Mouse (Mus musculus): Measurements from ENCODE around the gene Epha3. TPM values are rescaled to one million over a fixed set of nuclear protein-coding genes. Genes with fewer than 3 reads are reported as not detected.

Epha3 gene
- polyA plus RNA-seq (2015; fragmentation: Nextera tagmentation; extraction: Ambion mirVana), result 10.5 and 10.9 TPM in 2 replicates

GRCm38 (mm10) chr16:63863913-63864330, at the start of gene Epha3:
Epha3 (minus strand) TSS chr16:63864175.
- Histone ChIP-seq H3K4me3 (peak within 1 kb of the TSS; percentile 73), H3K27me3 (replicated peaks) (no peaks in the 10 kb centered on the region), H3K9ac (peak within 1 kb of the TSS; percentile 79), H3K4me1 (peaks cover 8% of the 10 kb centered on the region), H3K9me3 (no peaks in the 10 kb centered on the region), H3K4me2 (peak within 1 kb of the TSS; percentile 90), H3K36me3 (no peaks in the 10 kb centered on the region), H3K27ac (replicated peaks) (peak within 1 kb of the TSS; percentile 39; the same call in 1 of the 2 replicates)
- WGBS, result under 1% methylated on average over 28 of the region's 28 CpGs
- peak; percentile 51; the same call in 1 of the 2 replicates for ATAC-seq (ENCODE audit: extremely low read depth, insufficient number of reproducible peaks, low FRiP score, low TSS enrichment)

GRCm38 (mm10) chr16:63903425-63903824, 39.5 kb upstream of the Epha3 start:
- no peak for ATAC-seq (ENCODE audit: extremely low read depth, insufficient number of reproducible peaks, low FRiP score, low TSS enrichment)
- H3K36me3 ChIP-seq, result no peaks in the 10 kb centered on the region
- no peaks in the 10 kb centered on the region for H3K27me3 ChIP-seq (replicated peaks)
- WGBS, result 17% methylated on average over 13 of the region's 13 CpGs
- peak overlapping the region; percentile 32 for H3K4me3 ChIP-seq
- H3K27ac ChIP-seq (replicated peaks), result no peak overlapping the region
- H3K9ac ChIP-seq, result peak overlapping the region; percentile 20
- peaks cover 4% of the 10 kb centered on the region; the same call in 1 of the 2 replicates for H3K4me1 ChIP-seq
- peak overlapping the region; percentile 62 for H3K4me2 ChIP-seq
- no peaks in the 10 kb centered on the region for H3K9me3 ChIP-seq

DNA sequence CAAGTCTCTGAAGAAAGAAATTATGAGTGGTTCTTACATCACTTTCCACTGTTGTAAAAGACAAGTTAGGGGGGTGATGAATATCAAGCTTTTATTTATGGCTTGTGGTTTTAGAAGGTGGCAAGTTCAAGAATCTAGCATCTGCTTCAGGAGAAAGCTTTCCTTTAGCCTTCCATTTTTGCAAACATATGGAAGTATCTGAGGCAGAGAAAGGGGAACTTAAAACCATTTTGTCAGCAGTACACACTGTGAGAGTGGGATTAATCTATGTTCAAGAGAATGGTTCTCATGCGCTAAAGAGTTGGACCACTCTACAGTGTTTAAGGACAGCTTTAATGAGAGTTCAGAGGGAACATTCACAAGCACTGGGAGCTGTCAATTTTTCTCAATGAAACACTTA, 17.2 kb upstream of the Epha3 start:
- no peaks in the 10 kb centered on the region for H3K36me3 ChIP-seq
- H3K9ac ChIP-seq, result no peak overlapping the region
- H3K27me3 ChIP-seq (replicated peaks), result no peaks in the 10 kb centered on the region
- H3K4me3 ChIP-seq, result no peak overlapping the region
- no peak overlapping the region for H3K4me2 ChIP-seq
- ATAC-seq (ENCODE audit: extremely low read depth, insufficient number of reproducible peaks, low FRiP score, low TSS enrichment), result no peak
- 92% methylated on average over 1 of the region's 1 CpGs for WGBS
- no peak overlapping the region for H3K27ac ChIP-seq (replicated peaks)
- no peaks in the 10 kb centered on the region for H3K9me3 ChIP-seq
- no peaks in the 10 kb centered on the region for H3K4me1 ChIP-seq

DNA sequence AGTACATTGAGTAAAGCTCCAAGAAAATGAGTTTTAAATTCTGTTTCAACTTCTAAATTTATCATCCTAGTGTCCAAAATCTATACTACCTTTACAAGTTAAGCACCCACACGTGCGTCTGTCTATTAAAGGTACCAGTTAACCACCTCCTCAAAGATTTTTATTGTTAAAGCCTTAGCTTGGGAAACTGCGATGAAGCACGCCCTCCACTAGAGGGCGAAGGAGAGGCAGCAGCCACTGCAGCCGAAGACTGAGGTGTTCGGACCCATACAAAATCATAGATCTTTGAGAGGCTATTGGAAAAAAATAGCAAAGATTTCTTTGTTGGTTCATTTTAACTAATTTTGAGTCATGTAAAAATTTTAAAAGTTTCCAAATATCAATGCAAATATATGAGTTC, 8.3 kb upstream of the Epha3 start:
- no peak for ATAC-seq (ENCODE audit: extremely low read depth, insufficient number of reproducible peaks, low FRiP score, low TSS enrichment)
- H3K27me3 ChIP-seq (replicated peaks), result no peaks in the 10 kb centered on the region
- H3K4me1 ChIP-seq, result peaks cover 8% of the 10 kb centered on the region
- no peak overlapping the region for H3K4me2 ChIP-seq
- no peak overlapping the region for H3K4me3 ChIP-seq
- no peaks in the 10 kb centered on the region for H3K9me3 ChIP-seq
- WGBS, result 9% methylated on average over 7 of the region's 7 CpGs
- H3K9ac ChIP-seq, result no peak overlapping the region
- no peak overlapping the region for H3K27ac ChIP-seq (replicated peaks)
- H3K36me3 ChIP-seq, result no peaks in the 10 kb centered on the region

DNA sequence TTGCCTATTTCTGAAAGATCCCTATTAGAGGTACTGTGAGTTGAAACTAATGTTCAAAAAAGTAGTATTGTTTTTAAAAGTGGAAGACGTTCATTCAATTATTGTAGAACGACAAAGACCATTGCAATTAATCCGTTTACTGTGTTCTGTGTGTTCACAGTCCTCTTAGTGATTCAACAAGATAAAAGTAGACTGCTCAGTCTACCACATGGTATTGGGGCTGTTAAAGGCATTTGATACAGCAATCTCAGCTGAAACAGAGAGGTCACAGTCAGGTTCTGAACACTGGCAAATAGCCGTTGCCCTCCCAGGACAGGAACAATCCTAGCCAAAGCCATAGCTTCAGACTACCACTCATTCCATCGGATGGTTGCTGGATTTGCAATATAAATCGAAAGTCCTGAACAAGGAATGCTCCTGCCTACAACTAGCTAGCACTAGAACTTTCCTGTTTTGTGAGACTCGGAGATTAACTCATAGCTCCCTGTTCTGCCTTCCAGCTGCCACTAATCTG, 545 bp upstream of the Epha3 start:
- Histone ChIP-seq H3K9ac (peak overlapping the region; percentile 79), H3K27me3 (replicated peaks) (no peaks in the 10 kb centered on the region), H3K4me3 (peak overlapping the region; percentile 73), H3K36me3 (no peaks in the 10 kb centered on the region), H3K27ac (replicated peaks) (no peak overlapping the region), H3K4me2 (peak overlapping the region; percentile 90), H3K4me1 (peaks cover 8% of the 10 kb centered on the region), H3K9me3 (no peaks in the 10 kb centered on the region)
- WGBS, result 30% methylated on average over 7 of the region's 7 CpGs
- no peak for ATAC-seq (ENCODE audit: extremely low read depth, insufficient number of reproducible peaks, low FRiP score, low TSS enrichment)

- no peaks in the 10 kb centered on the region for H3K9me3 ChIP-seq
- peaks cover 6% of the 10 kb centered on the region for H3K4me1 ChIP-seq
- H3K9ac ChIP-seq, result peak overlapping the region; percentile 74
- no peak for ATAC-seq (ENCODE audit: extremely low read depth, insufficient number of reproducible peaks, low FRiP score, low TSS enrichment)
- no peaks in the 10 kb centered on the region for H3K36me3 ChIP-seq
- H3K27ac ChIP-seq (replicated peaks), result 0 out of 2 replicates have a peak overlapping the region, but pooled peaks have one; percentile 28
- 4% methylated on average over 12 of the region's 12 CpGs for WGBS
- peak overlapping the region; percentile 73 for H3K4me3 ChIP-seq
- H3K4me2 ChIP-seq, result peak overlapping the region; percentile 90
- H3K27me3 ChIP-seq (replicated peaks), result no peaks in the 10 kb centered on the region
These were observed 794 bp downstream of the Epha3 start for GRCm38 (mm10) chr16:63863181-63863580.

- Histone ChIP-seq H3K9ac (peak overlapping the region; percentile 84), H3K27ac (replicated peaks) (peak overlapping the region; percentile 89), H3K36me3 (no peaks in the 10 kb centered on the region), H3K4me3 (peak overlapping the region; percentile 72), H3K27me3 (replicated peaks) (no peaks in the 10 kb centered on the region), H3K4me2 (peak overlapping the region; percentile 75), H3K4me1 (0 out of 2 replicates have a peak, but pooled peaks cover 7% of the 10 kb centered on the region), H3K9me3 (no peaks in the 10 kb centered on the region)
- ATAC-seq (ENCODE audit: extremely low read depth, insufficient number of reproducible peaks, low FRiP score, low TSS enrichment), result no peak
- 2% methylated on average over 11 of the region's 11 CpGs for WGBS
These were observed 6.4 kb downstream of the Epha3 start for GRCm38 (mm10) chr16:63857561-63857960.

DNA sequence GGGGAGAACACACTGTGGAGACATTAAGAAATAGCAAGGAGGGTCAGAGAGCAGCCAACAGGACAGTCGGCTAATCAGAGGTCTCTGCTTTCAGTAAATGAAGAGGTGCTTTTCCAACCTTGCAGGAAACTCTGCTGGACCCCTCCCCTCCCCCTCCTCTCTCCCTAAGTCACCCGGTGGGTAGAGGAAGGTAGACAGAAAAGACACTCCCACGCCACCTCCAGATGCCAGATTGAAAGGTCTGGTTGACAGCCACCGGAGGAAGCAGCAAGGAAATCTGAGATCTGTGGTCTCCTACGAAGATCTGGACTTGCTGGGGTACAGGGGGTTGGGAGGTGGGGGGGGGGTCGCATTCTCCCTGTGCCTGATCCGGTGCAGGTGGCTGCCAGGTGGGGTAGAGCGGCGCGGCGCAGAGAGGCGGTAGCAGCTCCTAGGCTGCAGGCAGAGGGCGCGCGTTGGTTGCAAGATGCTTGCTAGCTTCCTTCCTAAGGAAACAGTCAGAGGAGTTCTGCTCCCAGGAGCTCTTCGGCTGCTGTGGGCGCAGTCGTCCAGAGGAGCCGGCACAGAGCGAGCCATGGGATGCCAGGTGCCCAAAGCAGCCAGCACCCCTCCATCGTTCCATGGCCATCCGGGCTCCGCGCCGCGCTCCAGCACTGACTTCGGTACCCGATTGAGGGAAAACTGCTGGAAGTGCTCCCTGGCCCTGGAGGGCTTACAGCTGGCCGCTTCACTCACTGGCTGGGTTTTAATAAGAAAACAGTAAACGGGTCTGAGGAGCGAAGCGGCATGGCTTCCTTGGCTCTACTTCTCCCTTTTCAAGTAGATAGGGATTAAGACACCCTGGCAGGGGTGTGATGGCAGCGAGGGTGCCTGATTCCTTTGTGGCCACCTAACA, 7.1 kb downstream of the Epha3 start:
- peak; percentile 63; the same call in 1 of the 2 replicates for ATAC-seq (ENCODE audit: extremely low read depth, insufficient number of reproducible peaks, low FRiP score, low TSS enrichment)
- Histone ChIP-seq H3K4me3 (peak overlapping the region; percentile 72), H3K9ac (peak overlapping the region; percentile 84), H3K4me1 (0 out of 2 replicates have a peak, but pooled peaks cover 7% of the 10 kb centered on the region), H3K4me2 (peak overlapping the region; percentile 75), H3K9me3 (no peaks in the 10 kb centered on the region), H3K27me3 (replicated peaks) (no peaks in the 10 kb centered on the region), H3K36me3 (no peaks in the 10 kb centered on the region), H3K27ac (replicated peaks) (peak overlapping the region; percentile 89)
- WGBS, result 3% methylated on average over 33 of the region's 33 CpGs

DNA sequence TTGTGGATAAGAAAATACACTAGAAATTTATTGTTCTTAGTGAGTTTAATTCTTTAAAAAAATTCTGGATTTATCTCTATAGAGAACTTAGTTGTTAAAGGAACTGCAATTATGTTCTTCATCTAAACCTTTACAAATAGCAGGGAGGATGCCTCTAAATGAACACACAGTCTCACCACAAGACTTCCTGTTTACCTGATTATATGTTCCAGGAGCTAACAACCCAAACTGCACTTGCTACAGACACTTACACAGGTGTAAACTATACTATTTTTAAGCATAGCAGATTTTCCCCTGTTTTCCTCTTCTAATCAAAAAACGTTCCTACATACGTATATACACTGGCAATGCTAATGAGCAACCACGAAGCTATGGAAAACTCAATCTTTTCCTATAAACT, 13.7 kb downstream of the Epha3 start:
- Histone ChIP-seq H3K9me3 (no peaks in the 10 kb centered on the region), H3K4me2 (no peak overlapping the region)

DNA sequence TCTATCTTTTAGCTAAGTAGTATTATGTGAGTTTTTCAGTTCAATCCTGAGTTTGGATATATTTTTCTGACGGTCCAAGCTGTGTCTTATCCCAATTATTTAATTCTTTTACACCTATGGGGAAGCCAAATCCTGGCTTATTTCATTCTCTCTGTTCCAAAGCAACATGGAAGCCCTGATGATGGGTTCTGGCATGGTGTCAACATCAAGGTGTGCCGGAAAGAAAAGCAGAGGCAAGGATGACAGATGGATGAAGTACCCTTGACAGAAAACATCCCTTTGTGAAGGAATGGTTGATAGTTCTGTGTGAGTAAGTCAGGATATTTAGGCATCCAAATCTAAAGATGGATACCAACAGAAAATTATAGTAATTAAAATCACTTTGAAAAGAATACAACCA, 21.1 kb downstream of the Epha3 start:
- WGBS, result 43% methylated on average over 2 of the region's 2 CpGs
- Histone ChIP-seq H3K9ac (no peak overlapping the region), H3K4me2 (no peak overlapping the region), H3K9me3 (no peaks in the 10 kb centered on the region), H3K4me1 (no peaks in the 10 kb centered on the region), H3K36me3 (no peaks in the 10 kb centered on the region), H3K4me3 (no peak overlapping the region), H3K27ac (replicated peaks) (no peak overlapping the region), H3K27me3 (replicated peaks) (no peaks in the 10 kb centered on the region)
- ATAC-seq (ENCODE audit: extremely low read depth, insufficient number of reproducible peaks, low FRiP score, low TSS enrichment), result no peak

More for the DNA sequence above, 13.7 kb downstream of the Epha3 start:
- no peak for ATAC-seq (ENCODE audit: extremely low read depth, insufficient number of reproducible peaks, low FRiP score, low TSS enrichment)
- H3K27me3 ChIP-seq (replicated peaks), result no peaks in the 10 kb centered on the region
- no peaks in the 10 kb centered on the region for H3K36me3 ChIP-seq
- H3K9ac ChIP-seq, result no peak overlapping the region
- H3K27ac ChIP-seq (replicated peaks), result no peak overlapping the region
- no peaks in the 10 kb centered on the region for H3K4me1 ChIP-seq
- WGBS, result 75% methylated on average over 3 of the region's 3 CpGs
- no peak overlapping the region for H3K4me3 ChIP-seq

DNA sequence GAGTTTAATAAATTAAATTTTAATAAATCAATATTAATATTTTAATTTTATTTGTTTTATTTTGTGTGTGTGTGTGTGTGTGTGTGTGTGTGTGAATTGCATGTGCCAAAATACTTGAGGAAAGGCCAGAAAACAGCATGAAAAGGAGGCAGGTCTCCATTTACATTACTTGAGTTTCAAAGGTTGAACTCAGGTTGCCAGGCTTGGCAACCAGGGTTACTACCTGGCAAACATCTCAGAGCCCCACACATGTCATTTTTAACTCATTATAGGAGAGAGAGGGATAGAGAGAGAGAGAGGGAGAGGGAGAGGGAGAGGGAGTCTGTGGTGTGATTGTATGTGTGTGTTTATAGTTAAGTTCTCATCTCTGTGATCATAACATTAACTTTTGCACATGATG, 26.5 kb downstream of the Epha3 start:
- Histone ChIP-seq H3K27ac (replicated peaks) (no peak overlapping the region), H3K4me3 (no peak overlapping the region), H3K4me1 (no peaks in the 10 kb centered on the region), H3K9me3 (no peaks in the 10 kb centered on the region), H3K36me3 (no peaks in the 10 kb centered on the region), H3K27me3 (replicated peaks) (no peaks in the 10 kb centered on the region), H3K9ac (no peak overlapping the region), H3K4me2 (no peak overlapping the region)
- no peak for ATAC-seq (ENCODE audit: extremely low read depth, insufficient number of reproducible peaks, low FRiP score, low TSS enrichment)
